Mouse (Mus musculus) thymus, postnatal 36 days (tissue): ENCODE data around the gene 1700037C18Rik.

ENCODE experiments used
- DNase-seq, 2 experiments: peaks; one replicate each; pipeline ENCODE4 v3.0.0; 2022; ENCODE audit warnings: mixed read lengths in 2 of 2

The 1700037C18Rik gene

DNA sequence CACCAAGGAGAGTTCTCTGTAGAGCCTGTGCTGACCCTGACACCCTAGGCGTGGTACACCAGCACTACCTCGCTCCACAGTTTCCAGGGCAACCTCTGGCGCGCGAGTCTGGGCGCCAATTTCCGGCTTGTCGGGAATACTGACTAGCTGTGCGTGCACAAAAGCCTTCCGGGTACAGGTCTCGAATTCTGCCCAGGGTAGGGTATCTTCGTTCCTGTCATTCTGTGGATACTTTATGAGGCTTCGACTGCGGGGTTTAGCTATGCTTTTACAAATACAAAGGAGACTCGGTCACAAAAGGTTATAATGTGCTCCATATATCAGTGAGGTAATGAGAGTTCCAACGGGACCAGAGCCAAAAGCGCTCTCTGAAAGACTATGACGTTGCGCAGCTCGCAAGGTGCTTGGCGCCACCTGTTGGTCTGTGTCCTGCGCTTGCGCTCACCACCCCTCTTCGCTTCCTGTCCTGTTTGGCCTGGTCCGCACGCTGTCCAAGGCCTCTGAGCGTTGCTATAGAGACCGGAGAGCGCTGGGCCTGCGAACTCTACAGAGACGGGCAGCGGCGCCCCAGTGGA lies at the start of gene 1700037C18Rik, which contains the start of gene Cluap1:
TSS of gene 1700037C18Rik (minus strand) at position 153 of the 575 bp plus-strand sequence.
TSS of gene Cluap1 (plus strand) at position 265 of the 575 bp plus-strand sequence.
- DNase-seq, result peak; percentile 84 to 87

DNA sequence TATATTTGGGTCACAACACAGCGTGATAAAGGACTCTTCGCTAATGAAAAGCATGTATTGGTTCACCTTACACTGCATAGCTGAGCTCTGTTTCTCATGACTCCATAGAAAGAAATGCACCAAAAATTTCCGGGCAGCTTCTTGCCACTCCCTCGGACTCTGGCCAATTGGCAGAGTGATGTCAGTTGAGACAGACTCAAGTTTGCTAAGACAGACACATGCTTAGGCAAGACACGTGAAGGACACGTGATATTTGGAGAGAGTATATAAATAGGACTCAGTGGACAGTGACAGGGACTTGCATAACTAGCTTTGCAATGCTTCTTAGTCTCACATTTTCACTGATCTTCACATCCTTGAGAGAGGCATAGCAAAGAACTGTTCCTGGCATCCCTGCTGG lies 47.9 kb upstream of the 1700037C18Rik start:
- no peak for DNase-seq

DNA sequence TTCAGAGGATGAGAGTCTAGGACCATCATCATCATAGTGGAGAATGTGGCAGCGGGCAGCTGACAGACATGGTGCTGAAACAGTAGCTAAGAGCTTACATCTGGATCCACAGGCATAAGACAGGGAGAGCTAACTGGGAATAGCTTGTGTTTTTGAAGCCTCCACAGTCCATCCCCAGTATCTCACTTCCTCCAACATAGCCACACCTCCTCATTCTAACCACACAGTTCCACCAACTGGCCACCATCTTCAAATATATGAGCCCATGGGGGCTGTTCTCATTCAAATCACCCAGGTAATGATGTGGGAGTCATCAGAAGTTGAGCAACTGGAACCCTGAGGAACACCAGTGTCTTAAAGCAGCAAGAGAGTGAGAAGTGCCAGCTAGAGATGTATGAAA lies 42.7 kb upstream of the 1700037C18Rik start:
- no peak for DNase-seq

DNA sequence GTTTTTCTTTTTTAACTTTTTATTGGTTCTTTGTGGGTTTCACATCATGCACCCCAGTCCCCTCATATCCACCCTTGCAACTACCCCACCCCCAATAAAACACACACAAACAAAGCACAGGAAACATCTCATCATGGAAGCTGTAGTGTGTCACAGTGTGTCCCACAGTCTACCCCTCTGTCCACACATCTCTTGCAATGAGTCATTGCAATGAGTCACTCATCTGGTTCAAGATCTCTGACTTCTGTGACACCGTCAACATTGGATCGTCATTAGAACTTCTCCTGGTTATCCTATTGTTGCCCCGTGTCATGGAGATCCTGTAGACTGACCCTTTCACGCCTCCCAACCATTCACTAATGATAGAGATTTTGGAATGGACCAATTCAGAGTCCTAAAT lies 26.2 kb upstream of the 1700037C18Rik start:
- no peak for DNase-seq

DNA sequence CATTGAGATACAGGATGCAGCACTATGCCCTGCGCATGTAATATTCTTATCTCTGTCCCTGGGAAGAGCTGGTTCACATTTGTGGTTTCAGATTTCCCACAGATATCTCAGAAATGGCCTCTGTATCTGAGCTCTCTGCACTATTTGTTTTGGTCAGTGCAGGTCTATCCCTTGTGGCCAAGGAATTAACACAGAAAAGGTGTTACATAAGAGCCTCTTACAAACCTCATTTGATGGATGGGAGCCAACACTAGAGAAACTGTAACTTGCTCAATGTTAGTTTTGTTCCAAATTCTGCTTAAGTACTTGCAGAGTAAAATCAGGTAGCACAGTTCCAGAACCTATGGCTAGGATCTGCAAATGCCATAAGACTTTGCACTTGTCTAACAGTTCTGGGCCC lies 25.6 kb upstream of the 1700037C18Rik start:
- no peak for DNase-seq

DNA sequence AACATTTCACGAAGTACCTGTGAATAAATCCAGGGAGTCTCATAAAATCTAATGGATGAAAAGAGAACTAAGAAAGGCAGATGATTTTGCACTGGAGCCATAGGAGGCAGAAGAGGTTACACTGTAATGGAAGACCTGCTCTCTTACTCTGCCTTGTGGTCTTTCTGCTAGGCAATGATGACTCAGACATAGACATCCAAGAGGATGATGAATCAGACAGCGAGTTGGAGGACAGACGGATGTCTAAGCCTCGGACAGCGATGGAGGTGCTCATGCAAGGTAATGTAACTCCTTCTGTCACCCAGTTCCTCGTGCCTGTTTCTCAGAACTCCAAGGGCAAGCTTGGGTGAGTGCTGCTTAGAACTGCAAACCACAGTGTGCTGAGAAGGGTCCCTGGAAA lies 25.0 kb upstream of the 1700037C18Rik start:
- no peak for DNase-seq

DNA sequence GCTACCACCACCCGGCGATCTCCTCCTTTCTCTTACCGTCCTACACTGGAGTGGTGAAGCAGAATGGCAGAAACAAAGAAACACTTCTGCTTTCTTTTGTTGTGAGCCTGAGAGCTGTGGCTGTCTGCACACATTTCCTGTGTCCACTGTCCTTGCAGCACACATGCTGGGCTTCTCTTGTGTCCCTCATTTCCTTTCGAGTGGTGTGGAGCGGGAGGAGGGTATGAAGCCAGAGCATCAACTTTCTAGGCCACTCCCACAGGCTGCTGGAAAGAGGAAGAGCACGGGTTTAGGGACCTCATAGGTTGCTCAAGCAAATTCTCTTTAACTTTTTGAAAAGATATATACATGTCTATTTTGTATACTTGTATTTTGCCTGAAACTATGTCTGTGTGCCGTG lies 20.7 kb upstream of the 1700037C18Rik start:
- no peak for DNase-seq

DNA sequence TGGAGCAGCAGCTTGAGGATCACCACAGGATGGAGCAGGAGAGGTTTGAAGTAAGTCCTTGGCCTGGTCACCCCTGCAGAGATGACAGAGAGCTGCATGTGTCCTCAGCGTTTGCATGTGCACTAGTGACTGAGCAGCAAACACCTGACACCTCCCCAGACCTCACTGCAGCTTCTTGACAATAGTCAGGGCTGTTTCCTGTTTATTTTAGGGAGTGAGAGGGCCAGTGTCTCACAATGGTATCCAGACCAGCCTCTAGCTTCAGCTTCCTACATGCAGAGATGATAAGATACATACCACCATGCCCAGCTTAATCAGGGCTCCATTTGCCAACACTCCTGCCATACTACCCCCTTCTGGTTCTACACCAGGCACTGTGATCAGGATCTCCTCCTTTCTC lies 20.1 kb upstream of the 1700037C18Rik start:
- DNase-seq, result no peak

DNA sequence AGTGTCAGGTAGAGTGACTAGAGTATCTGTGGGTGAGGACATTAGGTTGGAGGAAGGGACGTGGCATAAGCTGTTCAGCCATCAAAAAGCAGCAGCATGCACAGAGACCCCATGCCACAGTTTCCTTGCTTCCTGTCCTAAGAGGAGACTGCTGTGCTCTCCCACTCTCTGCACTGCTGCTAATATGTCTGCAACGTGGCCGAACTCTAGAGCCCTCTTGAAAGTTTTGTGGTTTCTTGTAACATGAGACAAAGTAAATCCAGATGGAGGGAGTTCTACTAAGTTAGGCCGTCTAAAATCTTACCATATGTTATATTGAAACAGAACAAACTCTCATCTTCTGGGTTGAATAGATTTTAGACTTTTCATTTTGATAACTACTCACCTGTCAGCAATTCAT lies 15.5 kb upstream of the 1700037C18Rik start:
- DNase-seq, result no peak

DNA sequence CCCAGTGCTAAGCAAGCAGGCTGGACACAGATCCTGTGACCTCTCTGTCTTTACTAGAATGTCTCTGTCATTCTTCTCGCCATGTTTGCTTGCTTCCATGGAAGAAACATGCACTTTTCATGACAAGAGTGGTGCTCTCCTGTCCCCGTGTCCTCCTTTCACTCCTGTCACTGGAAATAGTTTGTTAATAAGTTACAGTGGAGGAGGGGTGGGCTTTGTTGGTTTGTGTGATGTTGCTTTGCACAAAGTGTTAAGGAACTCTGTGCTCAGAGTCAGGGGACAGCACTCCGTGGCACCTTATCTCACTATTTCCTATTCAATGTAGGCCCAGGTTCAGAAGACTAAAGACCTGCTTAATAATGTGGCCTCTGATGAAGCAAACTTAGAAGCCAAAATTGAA lies 15.0 kb upstream of the 1700037C18Rik start:
- DNase-seq, result no peak

DNA sequence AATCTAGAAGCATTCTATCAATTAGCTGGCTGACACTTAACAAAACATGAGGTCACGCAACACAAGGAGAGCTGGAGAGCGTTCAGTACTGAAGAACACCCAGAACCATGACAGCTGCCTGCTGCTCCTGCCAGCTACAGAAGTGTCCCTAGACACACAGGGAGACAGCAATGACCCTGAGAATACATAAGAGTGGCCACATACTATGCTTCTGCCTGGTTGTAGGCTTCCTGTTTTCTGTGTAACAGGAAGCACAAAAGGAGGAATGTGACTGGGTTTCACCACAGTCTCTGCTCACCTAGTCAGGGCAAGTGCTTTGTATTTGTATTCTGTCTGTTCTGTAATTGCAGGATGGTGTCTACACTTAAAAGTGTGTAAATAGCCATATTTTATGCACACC lies 12.3 kb upstream of the 1700037C18Rik start:
- DNase-seq, result no peak

DNA sequence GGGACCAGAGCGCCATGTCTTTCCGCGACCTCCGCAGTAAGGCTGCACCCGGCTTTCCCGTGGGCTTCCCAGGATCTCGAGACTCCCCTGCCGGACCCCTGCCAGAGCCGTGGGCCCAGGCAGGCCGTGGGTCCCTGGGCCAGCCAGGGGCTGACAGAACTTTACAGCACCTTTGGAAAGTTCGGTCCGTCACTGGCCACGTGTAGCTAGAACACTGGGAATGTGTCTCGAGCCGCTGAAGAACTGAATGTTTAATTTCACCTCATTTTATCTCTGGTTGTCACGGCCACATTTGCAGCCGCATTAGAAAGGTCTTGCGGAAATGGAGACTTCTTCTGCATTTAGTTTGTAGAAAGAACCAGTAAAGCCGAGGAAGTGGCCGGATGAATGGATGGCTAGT lies 629 bp upstream of the 1700037C18Rik start:
- DNase-seq, result no peak

DNA sequence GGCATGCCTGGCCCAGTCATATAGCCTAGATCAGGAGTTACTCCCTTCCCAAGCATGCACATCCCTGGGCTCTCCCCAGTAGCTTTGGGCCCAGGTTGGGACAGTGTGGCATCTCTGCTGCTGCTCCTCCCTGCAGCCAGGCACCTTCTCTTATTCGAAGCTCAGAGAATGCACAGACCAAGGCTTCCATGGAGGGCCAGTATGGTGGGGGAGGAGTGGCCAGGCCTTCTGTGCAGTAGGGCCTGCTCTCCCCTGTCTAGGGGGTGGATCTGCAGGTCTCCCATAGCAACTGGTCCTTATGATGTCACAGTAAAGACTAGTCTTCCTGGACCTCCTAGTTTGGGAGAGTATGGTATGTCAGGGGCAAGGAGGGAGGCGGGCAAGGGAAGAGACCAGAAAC lies 1.0 kb downstream of the 1700037C18Rik start:
- DNase-seq, result no peak

DNA sequence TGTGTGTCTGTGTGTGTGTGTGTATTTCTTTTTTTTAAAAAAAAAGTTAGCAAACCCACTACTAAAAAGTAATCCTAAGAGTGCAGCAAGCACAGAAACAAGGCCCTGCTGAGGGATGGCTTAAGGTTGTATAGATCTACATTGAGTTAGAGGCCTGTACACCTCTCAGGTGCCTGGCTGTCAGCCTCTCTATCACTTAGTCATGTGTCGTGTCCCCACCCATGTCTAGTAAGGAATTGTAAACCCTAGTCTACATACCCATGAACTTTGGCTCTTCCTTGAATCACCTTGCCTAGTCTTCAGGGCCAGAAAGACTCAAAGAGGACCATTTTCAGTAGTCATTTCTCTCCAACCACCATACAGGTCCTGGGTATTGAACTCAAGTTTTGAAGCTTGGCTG lies 11.9 kb downstream of the 1700037C18Rik start:
- DNase-seq, result no peak

DNA sequence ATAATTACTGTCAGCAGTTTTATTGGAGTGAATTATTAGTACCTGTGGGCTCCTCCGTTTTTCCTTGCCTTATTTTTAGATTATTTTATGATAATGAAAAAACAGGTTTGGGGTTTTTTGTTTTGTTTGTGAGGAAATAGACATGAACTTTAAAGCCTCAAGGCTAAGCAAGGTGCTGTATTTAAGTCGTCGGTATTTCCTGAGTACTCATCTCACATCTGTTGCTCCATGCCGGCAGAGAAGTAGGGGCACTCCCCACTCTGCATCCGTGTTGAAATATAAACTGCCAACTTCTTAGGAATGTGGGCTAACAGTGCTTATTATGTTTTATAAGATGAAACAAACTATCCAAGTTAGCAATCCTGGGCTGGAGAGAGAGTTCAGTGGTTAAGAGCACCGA lies 12.4 kb downstream of the 1700037C18Rik start:
- no peak for DNase-seq

DNA sequence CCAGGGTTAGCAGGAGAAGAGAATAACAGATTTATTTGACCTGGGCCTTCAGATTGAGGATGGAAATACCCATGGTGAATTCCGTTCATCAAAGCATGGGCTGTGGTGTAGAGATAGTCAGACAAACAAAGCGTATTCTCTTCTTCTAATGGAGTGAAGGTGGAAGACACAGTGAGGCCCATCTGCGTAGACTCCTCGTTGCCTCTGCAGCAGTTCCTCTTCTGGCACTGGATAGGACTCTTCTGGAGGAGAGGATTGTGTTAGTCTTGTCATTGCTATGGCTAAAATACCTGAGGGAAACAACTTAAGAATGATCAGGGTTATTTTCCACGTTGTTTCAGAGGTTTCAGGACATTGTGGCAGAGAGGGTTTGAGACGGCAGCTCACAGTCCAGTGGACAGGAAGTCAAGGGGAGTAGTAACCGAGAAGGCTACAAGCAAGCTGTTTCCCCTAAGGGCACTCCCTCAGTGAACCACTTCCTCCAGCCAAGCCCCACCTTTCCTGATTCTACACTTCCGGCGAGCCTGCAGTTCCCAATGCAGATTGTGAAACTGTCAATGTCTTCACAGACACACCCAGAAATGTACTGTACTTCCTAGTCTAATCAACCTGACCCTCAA lies 13.2 kb downstream of the 1700037C18Rik start:
- peak; percentile 42 to 55 for DNase-seq

DNA sequence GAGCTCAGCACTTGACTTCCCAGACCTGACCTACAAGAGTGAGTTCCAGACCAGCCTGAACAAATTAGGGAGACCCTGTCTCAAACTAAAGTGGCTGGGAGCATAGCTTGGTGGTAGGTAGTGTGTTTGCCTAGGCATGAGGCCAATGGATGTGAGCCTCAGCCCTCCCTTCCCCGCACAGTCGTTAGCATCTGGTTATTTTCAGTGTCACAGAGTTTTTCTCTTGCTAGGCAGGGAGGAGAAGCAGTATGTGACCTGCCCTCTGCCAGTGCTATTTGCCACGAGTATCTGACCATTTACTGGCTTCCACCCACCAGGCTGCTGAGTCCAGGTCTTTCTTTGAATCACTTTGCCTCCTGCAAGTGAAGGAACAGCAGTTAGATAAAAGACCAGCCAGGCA lies 14.8 kb downstream of the 1700037C18Rik start:
- DNase-seq, result no peak

DNA sequence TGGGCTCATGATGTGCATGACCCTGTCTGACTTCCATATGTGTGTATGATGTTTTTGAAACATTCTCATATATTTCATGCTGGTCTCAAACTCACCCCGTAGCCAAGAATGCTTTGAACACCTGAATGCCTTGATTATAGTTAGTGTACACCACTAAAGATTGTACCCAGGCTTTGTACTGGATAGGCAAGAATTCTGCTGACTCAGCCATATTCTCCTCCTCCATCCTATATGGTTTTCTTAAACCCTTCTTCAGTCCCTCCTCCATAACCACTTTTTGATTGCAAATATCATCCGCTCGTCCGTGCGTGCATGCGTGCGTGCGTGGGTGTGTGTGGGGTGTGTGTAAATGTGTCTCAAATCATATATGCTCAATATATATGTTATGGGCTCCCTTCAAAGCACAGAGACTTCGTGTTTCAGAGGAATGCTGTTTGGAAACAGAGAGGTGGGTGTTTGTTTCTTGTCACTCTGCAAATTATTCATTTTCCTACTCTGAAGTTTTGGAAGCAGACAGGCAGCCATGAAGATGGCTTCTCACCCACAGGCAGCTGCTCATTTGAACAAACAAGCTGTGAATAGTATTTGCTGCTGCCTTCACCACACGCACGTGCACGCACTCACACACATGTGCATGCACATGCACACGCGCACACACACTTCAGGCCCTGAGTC lies 16.7 kb downstream of the 1700037C18Rik start:
- DNase-seq, result no peak

DNA sequence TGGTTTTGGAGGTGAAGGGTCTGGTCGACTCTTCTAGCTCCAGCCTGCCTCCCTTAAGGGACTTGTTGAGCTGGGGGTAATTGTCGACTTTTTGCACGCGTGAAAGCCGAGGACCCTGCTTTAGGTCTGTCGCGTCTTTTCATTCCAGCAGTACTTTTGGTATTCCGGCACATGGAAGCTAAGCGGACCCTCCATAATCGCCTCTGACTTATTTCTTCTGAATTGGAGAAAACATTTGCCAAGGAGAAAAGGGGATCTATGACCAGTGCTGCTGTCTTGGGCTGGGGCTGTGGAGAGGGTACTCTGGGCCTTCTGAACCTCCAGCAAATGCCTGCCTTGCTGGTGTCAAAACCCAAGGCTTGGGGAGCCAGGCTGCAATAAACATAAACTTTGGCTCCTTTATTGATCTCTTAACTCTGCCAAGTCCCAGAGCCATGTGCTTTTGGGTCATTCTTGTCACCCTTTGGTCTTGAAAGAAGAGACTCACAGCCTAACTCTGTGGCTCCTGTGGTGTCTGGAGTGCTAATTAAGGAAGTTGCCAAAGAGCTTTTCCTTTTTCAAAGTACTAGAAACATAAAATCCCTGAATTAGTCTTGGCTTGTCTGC lies 23.3 kb downstream of the 1700037C18Rik start:
- no peak for DNase-seq

DNA sequence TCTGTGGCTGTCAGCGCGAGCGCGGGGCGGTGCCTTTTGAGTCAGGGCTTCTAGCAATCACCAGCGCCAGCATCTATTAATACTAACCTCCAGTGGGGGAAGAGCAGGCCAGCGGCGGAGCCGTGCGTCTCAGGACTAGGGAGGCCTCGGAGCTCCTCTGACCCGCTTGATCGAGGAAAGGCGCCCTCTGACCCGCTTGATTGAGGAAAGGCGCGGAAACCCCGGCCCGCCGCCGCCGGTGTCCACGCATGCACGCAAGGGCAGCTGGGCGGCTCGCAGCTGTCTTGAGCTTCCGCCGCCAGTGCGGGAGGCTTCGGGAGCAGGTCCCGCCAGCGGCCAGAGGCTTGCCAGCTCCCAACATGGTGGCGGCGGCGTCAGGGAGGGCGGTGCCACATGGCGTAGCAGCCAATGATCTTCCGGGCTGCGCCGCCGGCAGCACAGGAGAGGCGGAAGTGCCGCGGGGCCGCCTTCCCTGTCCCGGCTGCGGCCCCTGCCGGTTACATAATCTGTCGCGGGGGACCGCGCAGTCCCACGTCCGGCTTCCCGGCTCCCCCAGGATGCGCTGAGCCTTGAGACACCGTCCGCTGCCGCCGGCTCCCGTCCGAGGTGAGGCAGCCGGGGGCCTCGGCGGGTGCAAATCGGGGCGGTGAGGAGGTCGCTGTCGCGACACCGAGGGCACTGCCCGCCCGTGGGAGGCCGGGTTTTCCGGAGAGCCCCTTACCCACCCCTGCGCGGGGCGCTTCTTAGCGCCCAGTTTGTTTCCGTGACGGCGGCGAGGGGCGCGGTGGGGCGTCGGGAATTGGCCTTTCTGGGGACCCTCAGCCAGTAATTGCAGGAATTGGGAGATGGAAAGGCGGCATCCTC lies 24.1 kb downstream of the 1700037C18Rik start, which contains the start of the genes Zfp597 and Gm20695:
TSS of gene Zfp597 (minus strand) at position 361 of the 864 bp plus-strand sequence.
TSS of gene Gm20695 (plus strand) at position 448 of the 864 bp plus-strand sequence.
- peak; percentile 94 to 95 for DNase-seq

DNA sequence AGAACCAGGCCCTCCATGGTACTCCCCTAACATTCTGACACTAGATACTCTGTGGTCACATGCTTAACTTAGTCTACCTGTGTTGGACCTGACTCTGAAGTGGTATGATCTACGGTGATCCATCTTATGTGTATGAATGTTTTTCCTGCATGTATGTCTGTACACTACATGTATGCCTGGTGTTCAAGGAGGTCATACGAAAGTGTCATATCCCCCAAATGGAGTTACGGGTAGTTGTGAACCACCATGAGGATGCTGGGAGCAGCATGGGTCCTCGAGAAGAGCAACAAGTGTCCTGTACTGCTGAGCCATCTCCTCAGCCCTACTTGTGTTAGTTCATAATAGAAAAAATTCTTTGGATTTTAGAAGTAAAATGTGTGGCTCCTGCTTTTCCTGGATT lies 32.1 kb downstream of the 1700037C18Rik start:
- DNase-seq, result no peak

DNA sequence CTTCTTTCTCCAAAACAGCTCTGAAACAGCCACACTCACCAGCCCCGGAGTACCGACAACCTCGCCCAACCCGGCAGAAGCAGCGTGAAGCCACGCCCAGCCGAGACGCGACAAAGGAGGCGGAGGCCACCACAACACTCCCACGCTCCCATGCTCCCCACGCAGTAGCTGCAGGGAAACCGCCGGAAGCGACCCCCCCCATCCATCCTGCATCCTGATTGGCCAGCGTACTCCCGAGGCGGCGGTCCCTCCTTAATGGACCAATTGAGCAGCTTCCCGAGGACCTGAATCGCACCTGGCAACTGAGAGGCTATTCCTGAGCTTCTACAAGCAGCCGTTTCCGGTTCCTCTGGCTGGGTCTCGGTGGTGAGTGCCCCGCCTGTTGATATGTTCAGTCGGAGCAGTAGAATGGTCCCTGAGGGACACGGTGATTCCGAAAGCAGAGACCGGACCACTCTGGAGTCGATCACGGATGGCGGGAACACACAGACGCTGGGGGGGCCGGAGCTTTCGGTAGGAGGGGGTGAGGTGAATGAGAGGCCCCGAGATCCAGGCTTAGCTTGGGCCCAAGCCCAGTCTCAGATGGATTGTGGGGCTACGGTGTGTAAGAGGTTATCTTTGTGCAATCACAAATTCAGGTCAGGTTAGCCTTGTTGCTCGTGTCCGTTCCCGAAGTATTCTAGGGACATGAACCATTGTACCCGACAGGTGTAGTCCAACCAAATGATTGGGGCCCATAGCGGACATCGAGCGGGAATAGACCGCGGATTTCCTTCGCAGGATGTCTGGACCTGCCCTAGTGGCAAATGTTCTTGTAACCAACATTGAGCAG lies 36.1 kb downstream of the 1700037C18Rik start, which contains the start of gene Naa60:
TSS of gene Naa60 (plus strand) at position 160 of the 832 bp plus-strand sequence.
- DNase-seq, result peak; percentile 92 to 95
